Mouse (Mus musculus): Measurements from ENCODE around the gene Fam199x. TPM values are rescaled to one million over a fixed set of nuclear protein-coding genes. Genes with fewer than 3 reads are reported as not detected.

The Fam199x gene
- 8.2 and 9.8 TPM in 2 replicates for polyA plus RNA-seq (2015; fragmentation: Nextera tagmentation; extraction: Ambion mirVana)

DNA sequence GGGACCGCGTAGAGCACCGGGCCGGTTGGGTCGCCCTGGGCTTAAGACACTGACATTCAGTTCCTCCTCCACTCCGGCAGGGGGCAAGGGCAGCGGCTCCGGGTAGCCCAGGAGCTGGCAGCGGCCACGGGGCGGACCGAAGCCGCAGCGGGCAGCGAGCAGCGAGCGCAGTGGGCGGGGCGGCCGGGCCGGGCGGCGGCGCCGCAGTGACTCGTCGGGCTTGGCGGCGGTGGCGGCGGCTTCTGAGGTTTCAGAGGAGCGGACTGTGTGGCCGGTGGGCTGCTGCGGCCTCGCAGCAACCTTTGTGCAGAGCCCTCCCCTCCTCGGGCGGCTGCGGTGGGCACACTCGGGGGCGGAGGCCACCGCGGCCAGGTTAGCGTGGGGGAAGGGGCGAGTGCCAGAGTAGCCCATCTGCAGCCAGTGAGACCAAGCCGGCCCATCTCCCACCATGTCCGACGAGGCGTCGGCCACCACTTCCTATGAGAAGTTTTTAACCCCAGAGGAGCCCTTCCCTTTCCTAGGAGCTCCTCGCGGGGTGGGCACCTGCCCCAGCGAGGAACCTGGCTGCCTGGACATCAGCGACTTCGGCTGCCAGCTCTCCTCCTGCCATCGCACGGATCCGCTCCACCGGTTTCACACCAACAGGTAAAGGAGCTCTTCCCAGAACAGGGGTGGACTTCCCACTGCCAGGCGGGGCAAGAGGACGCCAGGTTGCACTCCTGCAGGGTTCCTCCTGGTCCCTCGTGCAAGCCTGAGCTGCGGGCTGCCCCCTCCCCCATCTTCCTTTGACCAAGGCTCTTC is at the start of gene Fam199x:
TSS of gene Fam199x (plus strand) at position 170 of the 801 bp plus-strand sequence.
- Histone ChIP-seq H3K27me3 (peaks cover 3% of the 10 kb centered on the region; the same call in 1 of the 2 replicates), H3K36me3 (no peaks in the 10 kb centered on the region), H3K4me1 (replicated peaks) (peaks cover 12% of the 10 kb centered on the region), H3K27ac (peak within 1 kb of the TSS; percentile 47; the same call in 1 of the 2 replicates), H3K4me3 (replicated peaks) (peak within 1 kb of the TSS; percentile 65), H3K4me2 (replicated peaks) (peak within 1 kb of the TSS; percentile 64), H3K9me3 (no peaks in the 10 kb centered on the region), H3K9ac (replicated peaks) (peak within 1 kb of the TSS; percentile 77)
- 20% methylated on average over 42 of the region's 62 CpGs for WGBS
- ATAC-seq, result peak; percentile 99

DNA sequence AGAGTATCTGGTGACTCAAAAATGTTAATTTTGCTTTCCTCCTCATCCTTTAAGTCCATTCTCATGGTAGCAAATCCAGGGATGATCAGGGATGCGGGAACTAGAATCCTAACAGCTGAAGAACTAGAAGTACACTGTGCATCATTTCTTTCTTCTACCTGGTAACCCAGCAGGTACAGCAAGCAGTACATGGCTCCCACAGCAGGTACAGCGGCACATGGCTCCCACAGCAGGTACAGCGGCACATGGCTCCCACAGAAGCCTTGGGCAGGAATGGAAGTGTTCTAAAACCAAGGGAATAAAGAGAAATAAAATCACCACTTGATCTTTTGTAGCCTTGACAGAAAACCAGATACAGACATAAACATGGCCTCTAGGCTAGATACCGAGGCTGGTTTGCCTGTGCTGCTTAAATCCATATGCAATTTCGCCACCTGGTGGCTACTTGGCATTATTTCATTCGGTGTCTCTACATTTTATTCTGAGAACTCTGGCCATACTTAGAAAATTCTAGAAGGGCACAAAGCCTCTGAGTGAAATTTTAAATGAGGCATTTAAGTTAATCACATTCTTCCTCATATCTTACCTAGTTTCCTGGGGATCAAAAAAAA is 34.2 kb upstream of the Fam199x start:
- ATAC-seq, result peak; percentile 56; the same call in 1 of the 2 replicates
- WGBS, result 54% methylated on average over 6 of the region's 6 CpGs
- no peaks in the 10 kb centered on the region for H3K4me1 ChIP-seq (replicated peaks)

GRCm38 (mm10) chrX:137017668-137018067 is 31.7 kb upstream of the Fam199x start:
- Histone ChIP-seq H3K4me3 (replicated peaks) (no peak overlapping the region), H3K9ac (replicated peaks) (no peak overlapping the region), H3K27ac (no peak overlapping the region), H3K36me3 (no peaks in the 10 kb centered on the region), H3K4me1 (replicated peaks) (no peaks in the 10 kb centered on the region), H3K9me3 (no peaks in the 10 kb centered on the region), H3K27me3 (no peaks in the 10 kb centered on the region), H3K4me2 (replicated peaks) (no peak overlapping the region)
- ATAC-seq, result no peak
- WGBS, result 85% methylated on average over 1 of the region's 1 CpGs

More for the DNA sequence above, 34.2 kb upstream of the Fam199x start:
- Histone ChIP-seq H3K27ac (no peak overlapping the region), H3K4me2 (replicated peaks) (no peak overlapping the region), H3K9ac (replicated peaks) (no peak overlapping the region), H3K36me3 (no peaks in the 10 kb centered on the region), H3K9me3 (no peaks in the 10 kb centered on the region), H3K4me3 (replicated peaks) (no peak overlapping the region), H3K27me3 (no peaks in the 10 kb centered on the region)

DNA sequence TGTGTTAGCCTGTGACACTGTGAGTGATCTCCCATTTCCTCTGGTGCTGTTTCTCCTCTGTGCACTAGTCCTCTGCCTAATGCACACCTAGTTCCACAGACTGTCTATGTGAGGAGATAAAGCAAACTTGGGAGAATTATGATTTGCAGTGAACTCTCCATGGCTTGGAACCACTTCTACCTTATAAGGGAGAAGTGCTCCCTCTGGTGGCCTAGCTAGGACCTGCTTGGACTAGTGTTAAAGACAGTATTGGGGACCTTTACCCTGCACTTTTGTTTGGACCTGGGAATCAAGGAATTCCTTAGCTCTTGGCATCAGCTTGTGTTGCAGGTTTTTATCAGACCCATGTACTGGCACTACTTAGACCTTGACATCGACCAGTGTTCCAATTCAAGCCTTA is 30.1 kb upstream of the Fam199x start:
- Histone ChIP-seq H3K9ac (replicated peaks) (no peak overlapping the region), H3K27me3 (no peaks in the 10 kb centered on the region), H3K27ac (no peak overlapping the region), H3K4me2 (replicated peaks) (no peak overlapping the region), H3K9me3 (no peaks in the 10 kb centered on the region), H3K4me3 (replicated peaks) (no peak overlapping the region), H3K36me3 (no peaks in the 10 kb centered on the region), H3K4me1 (replicated peaks) (no peaks in the 10 kb centered on the region)
- 17% methylated on average over 1 of the region's 1 CpGs for WGBS
- 0 out of 2 replicates have a peak, but pooled peaks have one; percentile 34 for ATAC-seq

GRCm38 (mm10) chrX:137030916-137031315 is 18.5 kb upstream of the Fam199x start:
- no peaks in the 10 kb centered on the region for H3K36me3 ChIP-seq
- H3K4me1 ChIP-seq (replicated peaks), result no peaks in the 10 kb centered on the region
- no peaks in the 10 kb centered on the region for H3K9me3 ChIP-seq
- H3K27me3 ChIP-seq, result no peaks in the 10 kb centered on the region
- H3K27ac ChIP-seq, result no peak overlapping the region
- no peak overlapping the region for H3K9ac ChIP-seq (replicated peaks)
- no peak overlapping the region for H3K4me2 ChIP-seq (replicated peaks)
- H3K4me3 ChIP-seq (replicated peaks), result no peak overlapping the region
- WGBS, result 91% methylated on average over 8 of the region's 8 CpGs
- ATAC-seq, result no peak

GRCm38 (mm10) chrX:137031726-137032125 is 17.7 kb upstream of the Fam199x start:
- H3K4me1 ChIP-seq (replicated peaks), result peaks cover under 1% of the 10 kb centered on the region
- no peaks in the 10 kb centered on the region for H3K9me3 ChIP-seq
- no peak overlapping the region for H3K4me2 ChIP-seq (replicated peaks)
- no peak overlapping the region for H3K9ac ChIP-seq (replicated peaks)
- ATAC-seq, result no peak
- WGBS, result 84% methylated on average over 5 of the region's 5 CpGs
- H3K36me3 ChIP-seq, result no peaks in the 10 kb centered on the region
- H3K27me3 ChIP-seq, result no peaks in the 10 kb centered on the region
- H3K4me3 ChIP-seq (replicated peaks), result no peak overlapping the region
- no peak overlapping the region for H3K27ac ChIP-seq

DNA sequence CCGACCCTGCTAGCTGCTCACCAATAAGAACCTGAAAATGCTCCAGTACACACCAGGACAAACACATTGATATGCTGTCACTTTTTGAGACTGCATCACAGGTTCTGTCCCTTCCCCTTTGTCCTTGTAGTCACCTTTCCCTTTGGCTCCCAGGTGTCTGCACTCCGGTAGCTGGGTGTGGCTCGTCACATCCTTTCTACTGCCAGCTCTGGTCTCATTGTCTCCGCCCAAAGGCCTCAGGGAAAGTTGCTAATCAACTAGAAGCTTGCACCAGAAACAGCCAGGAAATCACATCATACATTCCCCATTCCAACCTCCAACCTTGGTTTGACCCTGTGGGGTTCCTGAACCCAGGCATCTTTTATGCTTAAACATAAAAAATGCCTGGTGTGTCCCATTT is 15.1 kb upstream of the Fam199x start:
- H3K9me3 ChIP-seq, result no peaks in the 10 kb centered on the region
- H3K4me1 ChIP-seq (replicated peaks), result peaks cover 7% of the 10 kb centered on the region
- H3K36me3 ChIP-seq, result no peaks in the 10 kb centered on the region
- H3K27me3 ChIP-seq, result no peaks in the 10 kb centered on the region
- H3K27ac ChIP-seq, result no peak overlapping the region
- no peak for ATAC-seq
- H3K9ac ChIP-seq (replicated peaks), result no peak overlapping the region
- H3K4me2 ChIP-seq (replicated peaks), result no peak overlapping the region
- H3K4me3 ChIP-seq (replicated peaks), result no peak overlapping the region
- 76% methylated on average over 4 of the region's 4 CpGs for WGBS

- 27% methylated on average over 12 of the region's 12 CpGs for WGBS
- peak overlapping the region; percentile 68 for H3K4me2 ChIP-seq (replicated peaks)
- no peaks in the 10 kb centered on the region for H3K9me3 ChIP-seq
- no peaks in the 10 kb centered on the region for H3K36me3 ChIP-seq
- H3K9ac ChIP-seq (replicated peaks), result peak overlapping the region; percentile 65; the same call in 1 of the 2 replicates
- no peaks in the 10 kb centered on the region for H3K27me3 ChIP-seq
- H3K27ac ChIP-seq, result peak overlapping the region; percentile 85
- H3K4me1 ChIP-seq (replicated peaks), result peaks cover 7% of the 10 kb centered on the region
- H3K4me3 ChIP-seq (replicated peaks), result peak overlapping the region; percentile 52
- no peak; the same call in 1 of the 2 replicates for ATAC-seq
These were observed 11.9 kb upstream of the Fam199x start for GRCm38 (mm10) chrX:137037470-137037999.

- ATAC-seq, result peak; percentile 95
- H3K4me3 ChIP-seq (replicated peaks), result peak within 1 kb of the TSS; percentile 52
- H3K4me2 ChIP-seq (replicated peaks), result peak within 1 kb of the TSS; percentile 68
- no peaks in the 10 kb centered on the region for H3K36me3 ChIP-seq
- peaks cover 7% of the 10 kb centered on the region for H3K4me1 ChIP-seq (replicated peaks)
- H3K9ac ChIP-seq (replicated peaks), result peak within 1 kb of the TSS; percentile 65
- H3K9me3 ChIP-seq, result no peaks in the 10 kb centered on the region
- H3K27ac ChIP-seq, result peak within 1 kb of the TSS; percentile 85
- no peaks in the 10 kb centered on the region for H3K27me3 ChIP-seq
- 34% methylated on average over 31 of the region's 31 CpGs for WGBS
These were observed 11.4 kb upstream of the Fam199x start, which contains the start of gene Slc25a53 for GRCm38 (mm10) chrX:137038000-137038483. Gene Slc25a53 (minus strand): TSS chrX:137038302.

DNA sequence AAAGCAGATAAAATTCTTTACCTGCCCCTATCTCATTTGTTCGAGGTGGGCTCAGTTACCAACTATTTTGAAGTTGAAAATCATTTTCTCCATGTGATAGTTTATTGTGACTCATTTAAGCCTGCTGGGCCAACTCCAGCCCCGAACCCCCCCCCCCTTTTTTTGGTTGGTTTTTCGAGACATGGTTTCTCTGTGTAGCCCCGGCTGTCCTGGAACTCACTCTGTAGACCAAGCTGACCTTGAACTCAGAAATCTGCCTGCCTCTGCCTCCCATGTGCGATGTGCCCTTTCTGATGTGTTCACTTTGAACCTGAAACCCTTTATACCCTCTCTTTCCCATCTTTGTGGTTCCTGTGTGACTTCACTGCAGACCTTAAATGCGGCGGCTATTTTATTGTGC is 10.9 kb upstream of the Fam199x start:
- Histone ChIP-seq H3K4me1 (replicated peaks) (peaks cover 7% of the 10 kb centered on the region), H3K27ac (peak overlapping the region; percentile 85; the same call in 1 of the 2 replicates), H3K36me3 (no peaks in the 10 kb centered on the region), H3K9me3 (no peaks in the 10 kb centered on the region), H3K4me3 (replicated peaks) (peak overlapping the region; percentile 52), H3K4me2 (replicated peaks) (peak overlapping the region; percentile 68), H3K9ac (replicated peaks) (0 out of 2 replicates have a peak overlapping the region, but pooled peaks have one; percentile 65), H3K27me3 (no peaks in the 10 kb centered on the region)
- no peak; the same call in 1 of the 2 replicates for ATAC-seq
- 56% methylated on average over 7 of the region's 7 CpGs for WGBS

- Histone ChIP-seq H3K4me1 (replicated peaks) (peaks cover 12% of the 10 kb centered on the region), H3K27me3 (peaks cover 3% of the 10 kb centered on the region; the same call in 1 of the 2 replicates), H3K36me3 (no peaks in the 10 kb centered on the region), H3K9ac (replicated peaks) (peak overlapping the region; percentile 77), H3K27ac (0 out of 2 replicates have a peak overlapping the region, but pooled peaks have one; percentile 47), H3K4me2 (replicated peaks) (peak overlapping the region; percentile 64), H3K9me3 (no peaks in the 10 kb centered on the region), H3K4me3 (replicated peaks) (peak overlapping the region; percentile 65)
- peak; percentile 76; the same call in 1 of the 2 replicates for ATAC-seq
- WGBS, result 21% methylated on average over 10 of the region's 11 CpGs
These were observed 352 bp upstream of the Fam199x start for GRCm38 (mm10) chrX:137049060-137049424.

DNA sequence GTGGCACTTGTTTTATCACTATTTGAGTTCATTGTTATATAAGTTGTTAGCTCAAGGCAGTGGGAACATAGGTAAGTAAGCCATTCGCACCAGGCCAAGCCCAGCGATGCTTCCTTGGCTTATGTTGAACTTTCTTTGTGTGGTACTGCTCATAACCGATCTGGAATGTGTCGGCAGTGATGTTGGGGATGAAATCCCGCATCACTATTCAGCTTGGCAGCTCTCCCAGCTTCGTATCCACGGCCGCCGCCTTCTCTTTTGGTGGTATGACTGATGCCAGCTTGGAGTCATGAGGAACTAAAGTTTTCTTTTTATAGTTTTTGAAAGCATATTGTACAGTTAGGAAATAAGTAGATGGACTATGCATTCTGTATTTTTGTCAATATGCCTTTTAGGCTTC is 13.8 kb downstream of the Fam199x start:
- Histone ChIP-seq H3K9ac (replicated peaks) (no peak overlapping the region), H3K27me3 (no peaks in the 10 kb centered on the region), H3K4me3 (replicated peaks) (no peak overlapping the region), H3K4me2 (replicated peaks) (no peak overlapping the region), H3K27ac (no peak overlapping the region), H3K36me3 (no peaks in the 10 kb centered on the region), H3K9me3 (no peaks in the 10 kb centered on the region), H3K4me1 (replicated peaks) (no peaks in the 10 kb centered on the region)
- no peak for ATAC-seq
- 79% methylated on average over 9 of the region's 9 CpGs for WGBS
